Mouse (Mus musculus) heart, adult 2 months (tissue): ENCODE results near the gene Olfr640. TPM values are rescaled to one million over a fixed set of nuclear protein-coding genes. Genes with fewer than 3 reads are reported as not detected.

Experiments used
- DNase-seq, 2 experiments: peaks; one replicate each; pipeline ENCODE4 v3.0.0; 2021
- H3K27ac ChIP-seq: fragments of 200-600 bp; 2 replicates; pipeline ENCODE4 v1.8.1; 2022
- H3K27me3 ChIP-seq: fragments of 200-500 bp; 2 replicates; pipeline ENCODE4 v1.6.1; 2012; ENCODE audit warnings: mild to moderate bottlenecking, low read length, inconsistent platforms, mixed read lengths; ENCODE audit not compliant: control insufficient read depth, insufficient read depth
- H3K36me3 ChIP-seq: fragments of 200-500 bp; 2 replicates; pipeline ENCODE4 v1.6.1; 2012; ENCODE audit warnings: low read length, inconsistent platforms; ENCODE audit not compliant: control insufficient read depth, insufficient read depth
- H3K4me1 ChIP-seq: fragments of 200-500 bp; 2 replicates; pipeline ENCODE4 v1.6.1; 2011; ENCODE audit warnings: low read length; ENCODE audit not compliant: control insufficient read depth, insufficient read depth
- H3K4me3 ChIP-seq: fragments of 200-600 bp; 2 replicates; pipeline ENCODE4 v1.8.1; 2022
- H3K79me2 ChIP-seq: fragments of 200-500 bp; replicated peaks from 2 replicates; pipeline ENCODE4 v1.6.1; 2012; ENCODE audit warnings: mild to moderate bottlenecking, inconsistent platforms, low read length, moderate library complexity, mixed read lengths; ENCODE audit not compliant: control insufficient read depth, insufficient read depth
- H3K9ac ChIP-seq: fragments of 200-500 bp; 2 replicates; pipeline ENCODE4 v1.6.1; 2012; ENCODE audit warnings: low read depth, mild to moderate bottlenecking, control low read depth, inconsistent platforms, low read length, mixed read lengths
- CTCF ChIP-seq: fragments of 200-600 bp; IDR thresholded peaks from 2 replicates; pipeline ENCODE4 v1.8.1; 2022; ENCODE audit warnings: antibody characterized with exemption, mild to moderate bottlenecking, moderate library complexity
- EP300 ChIP-seq: fragments of 200-500 bp; IDR thresholded peaks from 2 replicates; pipeline ENCODE4 v1.6.1; 2011; ENCODE audit warnings: low read depth, low read length, control low read depth; ENCODE audit not compliant: insufficient read depth
- POLR2A ChIP-seq: fragments of 200-500 bp; IDR thresholded peaks from 2 replicates; pipeline ENCODE4 v1.6.1; 2011; ENCODE audit warnings: mild to moderate bottlenecking, low read depth, low read length, control low read depth; ENCODE audit not compliant: insufficient read depth
- WGBS: fragments of 180-500 bp; shearing (Covaris S2); methylation state at CpG from one replicate; pipeline ENCODE4 v1.1.7; 2018; 5-methylcytosine and 5-hydroxymethylcytosine counted together
- intact Hi-C: fragments of 180-260 bp; cut with DNase I; formaldehyde crosslinking; loops from one replicate; pipeline ENCODE4 v1.15.1; 2025
- polyA plus RNA-seq: library from polyadenylated mRNA; depleted of rRNA; stranded (reverse); fragments of >200 nt; gene quantifications from 2 replicates; pipeline ENCODE4 v1.2.3, GENCODE M21; 2012; rRNA removed
- total RNA-seq, 2 experiments: library from RNA; stranded (reverse); gene quantifications; 2 replicates each; pipeline ENCODE4 v1.2.3; 2021

Gene Olfr640
- total and polyA plus RNA-seq, 3 experiments = not detected

GRCm38 (mm10) chr7:103998446-103998845, 26.9 kb downstream of the Olfr640 start, which contains the start of gene Olfr638:
Gene Olfr638 (plus strand): TSS chr7:103998746.
- intact Hi-C loops = no loop called here
- no peak for DNase-seq
- Histone ChIP-seq H3K4me1 (no peaks in the 10 kb centered on the region), H3K4me3 (no peak within 1 kb of the TSS), H3K9ac (no peak within 1 kb of the TSS), H3K79me2 (no peaks in the 10 kb centered on the region), H3K36me3 (no peaks in the 10 kb centered on the region), H3K27ac (no peak within 1 kb of the TSS), H3K27me3 (no peaks in the 10 kb centered on the region)
- TF ChIP-seq POLR2A (no peak), EP300 (no peak), CTCF (no peak)

GRCm38 (mm10) chr7:103971782-103972181, 53.6 kb downstream of the Olfr640 start:
- no peak overlapping the region for H3K4me3 ChIP-seq
- DNase-seq = no peak
- no peaks in the 10 kb centered on the region for H3K36me3 ChIP-seq
- no peak overlapping the region for H3K9ac ChIP-seq
- H3K27ac ChIP-seq = no peak overlapping the region
- intact Hi-C loops = no loop called here
- H3K27me3 ChIP-seq = no peaks in the 10 kb centered on the region
- TF ChIP-seq CTCF (no peak), EP300 (no peak), POLR2A (no peak)
- WGBS = 20% methylated on average over 1 of the region's 1 CpGs
- H3K4me1 ChIP-seq = no peaks in the 10 kb centered on the region
- H3K79me2 ChIP-seq = no peaks in the 10 kb centered on the region

DNA sequence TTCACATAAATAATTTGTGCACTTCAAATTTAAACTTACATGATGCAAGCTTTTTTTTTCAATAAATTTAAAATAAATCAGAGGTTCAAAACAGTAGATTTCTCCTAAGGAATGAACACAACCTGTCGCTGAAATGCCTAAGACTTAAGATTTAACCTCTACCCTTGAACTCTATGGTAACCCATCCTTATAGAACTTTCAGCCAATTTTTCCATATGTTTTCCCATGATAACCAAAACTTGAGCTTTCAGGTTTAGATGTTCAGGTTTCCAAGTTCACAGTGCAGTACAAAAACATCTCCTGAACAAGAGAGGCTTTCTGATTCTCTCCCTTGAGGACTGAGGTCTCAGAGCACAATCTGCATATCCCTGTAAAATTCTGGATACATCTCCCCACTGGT, 54.5 kb downstream of the Olfr640 start, which contains the start of gene Olfr635:
Gene Olfr635 (plus strand): TSS at position 301 of the 400 bp plus-strand sequence.
- no peak for TF ChIP-seq POLR2A
- no peak for TF ChIP-seq EP300
- no peak for TF ChIP-seq CTCF
- no peaks in the 10 kb centered on the region for H3K36me3 ChIP-seq
- intact Hi-C loops = no loop called here

More for the DNA sequence above, 54.5 kb downstream of the Olfr640 start, which contains the start of gene Olfr635:
- H3K9ac ChIP-seq = no peak within 1 kb of the TSS
- H3K4me1 ChIP-seq = no peaks in the 10 kb centered on the region
- WGBS = 73% methylated on average over 1 of the region's 1 CpGs
- no peak within 1 kb of the TSS for H3K27ac ChIP-seq
- no peak for DNase-seq
- no peaks in the 10 kb centered on the region for H3K27me3 ChIP-seq
- no peak within 1 kb of the TSS for H3K4me3 ChIP-seq
- H3K79me2 ChIP-seq = no peaks in the 10 kb centered on the region

Other genes with a start within 250 kb of the Olfr640 start
Only the 30 nearest of the 31 such genes appear.
- not detected for gene Olfr67, start 233.8 kb downstream of the Olfr640 start, total RNA-seq
- not detected in 2 replicates for gene Olfr67, start 233.8 kb downstream of the Olfr640 start, polyA plus RNA-seq
- gene Hbb-bt, start 211.6 kb downstream of the Olfr640 start, total RNA-seq = 1,000 to 10,000 TPM in 1 of 2 experiments, 100 to 1,000 TPM in 1; 558 to 4,688 TPM
- gene Hbb-bt, start 211.6 kb downstream of the Olfr640 start, polyA plus RNA-seq = 954 and 7,998 TPM in 2 replicates
- over 10,000 TPM in 1 of 2 experiments, 1,000 to 10,000 TPM in 1; 5,780 to 41,164 TPM for gene Hbb-bs, start 197.5 kb downstream of the Olfr640 start, total RNA-seq
- gene Hbb-bs, start 197.5 kb downstream of the Olfr640 start, polyA plus RNA-seq = 10,215 and 68,774 TPM in 2 replicates
- not detected for gene Hbb-bh2, start 185.1 kb downstream of the Olfr640 start, total RNA-seq
- not detected in 2 replicates for gene Hbb-bh2, start 185.1 kb downstream of the Olfr640 start, polyA plus RNA-seq
- gene Hbb-bh1, start 182.4 kb downstream of the Olfr640 start, total RNA-seq = not detected
- not detected in 2 replicates for gene Hbb-bh1, start 182.4 kb downstream of the Olfr640 start, polyA plus RNA-seq
- gene Hbb-y, start 172.4 kb downstream of the Olfr640 start, total RNA-seq = not detected
- gene Hbb-y, start 172.4 kb downstream of the Olfr640 start, polyA plus RNA-seq = not detected in 2 replicates
- gene Olfr66, start 139.3 kb downstream of the Olfr640 start, total RNA-seq = not detected
- not detected in 2 replicates for gene Olfr66, start 139.3 kb downstream of the Olfr640 start, polyA plus RNA-seq
- not detected for gene Olfr64, start 131.1 kb downstream of the Olfr640 start, total RNA-seq
- not detected in 2 replicates for gene Olfr64, start 131.1 kb downstream of the Olfr640 start, polyA plus RNA-seq
- not detected for gene Olfr65, start 122.1 kb downstream of the Olfr640 start, total RNA-seq
- not detected in 2 replicates for gene Olfr65, start 122.1 kb downstream of the Olfr640 start, polyA plus RNA-seq
- gene Olfr631, start 96.7 kb downstream of the Olfr640 start, total RNA-seq = not detected
- not detected in 2 replicates for gene Olfr631, start 96.7 kb downstream of the Olfr640 start, polyA plus RNA-seq
- gene Olfr632, start 91.2 kb downstream of the Olfr640 start, total RNA-seq = not detected
- not detected in 2 replicates for gene Olfr632, start 91.2 kb downstream of the Olfr640 start, polyA plus RNA-seq
- gene Olfr633, start 81.1 kb downstream of the Olfr640 start, total RNA-seq = not detected
- gene Olfr633, start 81.1 kb downstream of the Olfr640 start, polyA plus RNA-seq = not detected in 2 replicates
- not detected for gene Olfr635, start 54.4 kb downstream of the Olfr640 start, total RNA-seq
- gene Olfr635, start 54.4 kb downstream of the Olfr640 start, polyA plus RNA-seq = not detected in 2 replicates
- gene Olfr638, start 26.8 kb downstream of the Olfr640 start, total RNA-seq = not detected
- gene Olfr638, start 26.8 kb downstream of the Olfr640 start, polyA plus RNA-seq = not detected in 2 replicates
- gene Olfr639, start 8.3 kb downstream of the Olfr640 start, total RNA-seq = under 1 TPM in 1 of 2 experiments, not detected in 1; 0.02 TPM
- not detected in 2 replicates for gene Olfr639, start 8.3 kb downstream of the Olfr640 start, polyA plus RNA-seq
- gene Olfr641, start 9.9 kb upstream of the Olfr640 start, total RNA-seq = not detected
- not detected in 2 replicates for gene Olfr641, start 9.9 kb upstream of the Olfr640 start, polyA plus RNA-seq
- not detected for gene Olfr642, start 27.1 kb upstream of the Olfr640 start, total RNA-seq
- gene Olfr642, start 27.1 kb upstream of the Olfr640 start, polyA plus RNA-seq = not detected in 2 replicates
- not detected for gene 4930516K23Rik, start 35.9 kb upstream of the Olfr640 start, total RNA-seq
- gene 4930516K23Rik, start 35.9 kb upstream of the Olfr640 start, polyA plus RNA-seq = not detected in 2 replicates
- gene Olfr644, start 46.3 kb upstream of the Olfr640 start, total RNA-seq = not detected
- not detected in 2 replicates for gene Olfr644, start 46.3 kb upstream of the Olfr640 start, polyA plus RNA-seq
- gene Olfr645, start 59.9 kb upstream of the Olfr640 start, total RNA-seq = not detected
- gene Olfr645, start 59.9 kb upstream of the Olfr640 start, polyA plus RNA-seq = not detected in 2 replicates
- gene Olfr646, start 79.3 kb upstream of the Olfr640 start, total RNA-seq = under 1 TPM in 1 of 2 experiments, not detected in 1; 0.08 TPM
- gene Olfr646, start 79.3 kb upstream of the Olfr640 start, polyA plus RNA-seq = not detected in 2 replicates
- not detected for gene Ubqln5, start 104.3 kb upstream of the Olfr640 start, total RNA-seq
- 0.06 TPM in 1 of 2 replicates, not detected in the other for gene Ubqln5, start 104.3 kb upstream of the Olfr640 start, polyA plus RNA-seq
- gene Olfr643, start 111.8 kb upstream of the Olfr640 start, total RNA-seq = not detected
- gene Olfr643, start 111.8 kb upstream of the Olfr640 start, polyA plus RNA-seq = not detected in 2 replicates
- gene Ubqln3, start 117.7 kb upstream of the Olfr640 start, total RNA-seq = not detected
- 0.18 TPM in 2 replicates for gene Ubqln3, start 117.7 kb upstream of the Olfr640 start, polyA plus RNA-seq
- not detected for gene Ubqlnl, start 125.0 kb upstream of the Olfr640 start, total RNA-seq
- 0.06 and 0.14 TPM in 2 replicates for gene Ubqlnl, start 125.0 kb upstream of the Olfr640 start, polyA plus RNA-seq
- gene Olfm5, start 139.3 kb upstream of the Olfr640 start, total RNA-seq = not detected
- gene Olfm5, start 139.3 kb upstream of the Olfr640 start, polyA plus RNA-seq = not detected in 2 replicates
- gene Olfr648, start 157.8 kb upstream of the Olfr640 start, total RNA-seq = not detected
- not detected in 2 replicates for gene Olfr648, start 157.8 kb upstream of the Olfr640 start, polyA plus RNA-seq
- not detected for gene Olfr649, start 170.4 kb upstream of the Olfr640 start, total RNA-seq
- gene Olfr649, start 170.4 kb upstream of the Olfr640 start, polyA plus RNA-seq = not detected in 2 replicates
- under 1 TPM; 0.10 to 0.34 TPM for gene Trim6, start 193.2 kb upstream of the Olfr640 start, total RNA-seq
- gene Trim6, start 193.2 kb upstream of the Olfr640 start, polyA plus RNA-seq = 0.33 and 1.3 TPM in 2 replicates
- 1 to 10 TPM; 3.9 to 4.0 TPM for gene Trim34a, start 218.9 kb upstream of the Olfr640 start, total RNA-seq
- 2.9 and 5.4 TPM in 2 replicates for gene Trim34a, start 218.9 kb upstream of the Olfr640 start, polyA plus RNA-seq